Mouse (Mus musculus): ENCODE results near the gene Adi1. TPM values are rescaled to one million over a fixed set of nuclear protein-coding genes. Genes with fewer than 3 reads are reported as not detected.

Adi1 gene
- 19.0 and 25.3 TPM in 2 replicates for total RNA-seq (2012; rRNA removed)

DNA sequence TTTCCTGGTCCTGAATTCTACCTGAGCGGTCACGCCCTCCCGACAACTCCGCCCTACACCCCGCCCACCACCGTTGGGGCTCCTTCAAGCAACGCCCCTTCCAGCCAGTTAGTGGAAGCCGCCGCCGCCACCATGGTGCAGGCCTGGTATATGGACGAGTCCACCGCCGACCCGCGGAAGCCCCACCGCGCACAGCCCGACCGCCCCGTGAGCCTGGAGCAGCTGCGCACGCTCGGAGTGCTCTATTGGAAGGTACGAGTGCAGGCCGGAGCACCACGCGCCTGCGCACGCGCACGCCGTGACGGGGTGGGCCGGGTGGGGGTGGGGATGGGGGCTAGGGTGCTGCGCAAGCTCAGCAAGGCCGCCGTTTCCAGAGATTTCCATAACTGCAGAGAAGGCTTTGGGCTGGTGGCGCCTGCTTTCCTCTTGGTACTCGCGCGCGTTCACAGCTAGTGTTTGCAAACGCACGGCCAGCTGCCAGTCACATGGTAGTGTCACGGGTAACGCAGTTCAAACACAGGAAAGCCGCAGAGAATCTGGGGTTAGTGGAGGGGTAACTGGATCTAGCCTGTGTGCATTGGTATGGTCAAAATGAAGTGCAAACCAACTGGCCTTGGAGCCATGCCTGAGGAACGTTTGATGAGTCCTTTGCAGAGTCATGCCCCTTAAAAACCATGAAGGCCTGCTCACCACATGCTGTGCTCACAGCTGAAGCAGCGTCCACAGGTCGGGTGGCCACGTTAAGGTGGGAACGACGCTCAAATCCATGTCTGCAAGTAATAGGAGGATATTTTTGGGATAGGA lies at the start of gene Adi1:
Gene Adi1 (plus strand): TSS at position 111 of the 804 bp plus-strand sequence.
- in situ Hi-C loops (cut with MboI; ENCODE audit: low sequenced_read_pairs in 2 of 2, unreplicated experiment in 2 of 2): no loop called here
- TF ChIP-seq ZNF384 (IDR thresholded peaks at IDR 0.05; ENCODE audit: low read depth, low read length) (no peak), ZC3H11A (IDR thresholded peaks at IDR 0.05; ENCODE audit: borderline replicate concordance, low read depth, low read length) (no peak), HCFC1 (IDR thresholded peaks at IDR 0.05; ENCODE audit: borderline replicate concordance, insufficient read depth, low read length) (no peak), CHD2 (IDR thresholded peaks at IDR 0.05; ENCODE audit: low read depth, low read length) (no peak), MAFK (IDR thresholded peaks at IDR 0.05; ENCODE audit: insufficient read depth, low read depth, low read length) (no peak)
- Histone ChIP-seq H3K4me3 (ENCODE audit: insufficient read depth in 1 of 2, low read depth in 1 of 2, low read length in 2 of 2, poor library complexity in 1 of 2, severe bottlenecking in 1 of 2) (peak within 1 kb of the TSS; percentile 80 to 84), H3K27ac (ENCODE audit: insufficient read depth, low read depth, low read length, poor library complexity, severe bottlenecking) (peak within 1 kb of the TSS; percentile 79), H3K9me3 (ENCODE audit: control insufficient read depth, insufficient read depth, low read depth, low read length) (no peaks in the 10 kb centered on the region), H3K36me3 (ENCODE audit: control insufficient read depth, insufficient read depth, low read length, poor library complexity, severe bottlenecking) (peaks cover 14% of the 10 kb centered on the region), H3K9ac (ENCODE audit: insufficient read depth, low read depth, low read length, poor library complexity, severe bottlenecking) (peak within 1 kb of the TSS; percentile 83), H3K4me1 (ENCODE audit: control insufficient read depth in 2 of 2, insufficient read depth in 2 of 2, low read length in 2 of 2, poor library complexity in 1 of 2) (peaks cover 3 to 9% of the 10 kb centered on the region in 2 experiments; a peak in 1 of 4 replicates)
- peak; percentile 87 for DNase-seq (ENCODE audit: low read depth, low spot score)

- Histone ChIP-seq H3K27ac (ENCODE audit: insufficient read depth, low read depth, low read length, poor library complexity, severe bottlenecking) (no peak overlapping the region), H3K9ac (ENCODE audit: insufficient read depth, low read depth, low read length, poor library complexity, severe bottlenecking) (no peak overlapping the region), H3K4me1 (ENCODE audit: control insufficient read depth in 2 of 2, insufficient read depth in 2 of 2, low read length in 2 of 2, poor library complexity in 1 of 2) (peaks cover 0 to 2% of the 10 kb centered on the region in 2 experiments; a peak in 1 of 4 replicates), H3K9me3 (ENCODE audit: control insufficient read depth, insufficient read depth, low read depth, low read length) (no peaks in the 10 kb centered on the region), H3K4me3 (ENCODE audit: insufficient read depth in 1 of 2, low read depth in 1 of 2, low read length in 2 of 2, poor library complexity in 1 of 2, severe bottlenecking in 1 of 2) (no peak overlapping the region), H3K36me3 (ENCODE audit: control insufficient read depth, insufficient read depth, low read length, poor library complexity, severe bottlenecking) (peaks cover 14% of the 10 kb centered on the region)
- DNase-seq (ENCODE audit: low read depth, low spot score): no peak
- TF ChIP-seq HCFC1 (IDR thresholded peaks at IDR 0.05; ENCODE audit: borderline replicate concordance, insufficient read depth, low read length) (no peak), ZNF384 (IDR thresholded peaks at IDR 0.05; ENCODE audit: low read depth, low read length) (no peak), ZC3H11A (IDR thresholded peaks at IDR 0.05; ENCODE audit: borderline replicate concordance, low read depth, low read length) (no peak), CHD2 (IDR thresholded peaks at IDR 0.05; ENCODE audit: low read depth, low read length) (no peak), MAFK (IDR thresholded peaks at IDR 0.05; ENCODE audit: insufficient read depth, low read depth, low read length) (no peak)
- in situ Hi-C loops (cut with MboI; ENCODE audit: low sequenced_read_pairs in 2 of 2, unreplicated experiment in 2 of 2): no loop called here
Observed at GRCm38 (mm10) chr12:28625407-28625806, 49.6 kb upstream of the Adi1 start.

DNA sequence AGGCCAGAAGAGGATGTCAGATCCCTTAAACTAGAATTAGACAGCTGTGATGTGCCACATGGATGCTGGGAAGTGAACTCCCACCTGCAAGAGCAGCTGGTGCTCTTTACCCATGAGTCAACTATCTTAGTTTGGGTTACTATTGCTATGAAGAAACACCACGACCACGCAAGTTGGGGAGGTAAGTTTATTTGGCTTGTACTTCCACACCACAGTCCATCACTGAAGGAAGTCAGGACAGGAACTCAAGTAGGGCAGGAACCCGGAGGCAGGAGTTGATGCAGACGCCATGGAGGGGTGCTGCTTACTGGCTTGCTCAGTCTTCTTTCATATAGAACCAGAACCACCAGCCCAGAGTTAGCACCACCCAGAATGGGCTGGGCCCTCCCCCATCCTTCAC lies 47.9 kb upstream of the Adi1 start:
- Histone ChIP-seq H3K4me1 (ENCODE audit: control insufficient read depth in 2 of 2, insufficient read depth in 2 of 2, low read length in 2 of 2, poor library complexity in 1 of 2) (peaks cover 0 to 2% of the 10 kb centered on the region in 2 experiments; a peak in 1 of 4 replicates), H3K9ac (ENCODE audit: insufficient read depth, low read depth, low read length, poor library complexity, severe bottlenecking) (no peak overlapping the region), H3K27ac (ENCODE audit: insufficient read depth, low read depth, low read length, poor library complexity, severe bottlenecking) (no peak overlapping the region), H3K36me3 (ENCODE audit: control insufficient read depth, insufficient read depth, low read length, poor library complexity, severe bottlenecking) (peaks cover 29% of the 10 kb centered on the region), H3K9me3 (ENCODE audit: control insufficient read depth, insufficient read depth, low read depth, low read length) (no peaks in the 10 kb centered on the region), H3K4me3 (ENCODE audit: insufficient read depth in 1 of 2, low read depth in 1 of 2, low read length in 2 of 2, poor library complexity in 1 of 2, severe bottlenecking in 1 of 2) (no peak overlapping the region)
- in situ Hi-C loops (cut with MboI; ENCODE audit: low sequenced_read_pairs in 2 of 2, unreplicated experiment in 2 of 2): no loop called here
- no peak for TF ChIP-seq ZC3H11A (IDR thresholded peaks at IDR 0.05; ENCODE audit: borderline replicate concordance, low read depth, low read length)
- TF ChIP-seq HCFC1 (IDR thresholded peaks at IDR 0.05; ENCODE audit: borderline replicate concordance, insufficient read depth, low read length): no peak
- TF ChIP-seq MAFK (IDR thresholded peaks at IDR 0.05; ENCODE audit: insufficient read depth, low read depth, low read length): no peak
- TF ChIP-seq CHD2 (IDR thresholded peaks at IDR 0.05; ENCODE audit: low read depth, low read length): no peak
- TF ChIP-seq ZNF384 (IDR thresholded peaks at IDR 0.05; ENCODE audit: low read depth, low read length): no peak
- no peak for DNase-seq (ENCODE audit: low read depth, low spot score)

DNA sequence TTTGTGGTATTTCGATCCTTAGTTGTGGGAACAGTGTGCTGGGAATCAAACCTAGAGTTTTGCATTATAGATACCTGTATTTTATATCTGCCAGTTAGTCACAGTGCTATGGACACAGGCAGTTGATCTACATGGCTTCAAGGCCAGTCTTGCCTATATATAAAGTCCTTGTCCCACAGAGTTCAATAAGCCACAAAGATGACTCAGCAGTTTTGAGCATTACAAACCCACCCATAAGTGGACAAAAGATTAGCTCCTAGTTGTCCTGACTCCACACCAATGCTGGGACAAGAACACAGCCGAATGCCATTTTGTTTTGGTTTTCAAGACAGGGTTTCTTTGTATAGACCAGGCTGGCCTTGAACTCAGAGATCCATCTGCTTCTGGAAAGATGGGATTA lies 46.6 kb upstream of the Adi1 start:
- in situ Hi-C loops (cut with MboI; ENCODE audit: low sequenced_read_pairs in 2 of 2, unreplicated experiment in 2 of 2): no loop called here
- DNase-seq (ENCODE audit: low read depth, low spot score): no peak
- TF ChIP-seq ZNF384 (IDR thresholded peaks at IDR 0.05; ENCODE audit: low read depth, low read length): no peak
- peak; percentile 96 for TF ChIP-seq MAFK (IDR thresholded peaks at IDR 0.05; ENCODE audit: insufficient read depth, low read depth, low read length)
- no peak overlapping the region for H3K9ac ChIP-seq (ENCODE audit: insufficient read depth, low read depth, low read length, poor library complexity, severe bottlenecking)
- no peak overlapping the region for H3K4me3 ChIP-seq (ENCODE audit: insufficient read depth in 1 of 2, low read depth in 1 of 2, low read length in 2 of 2, poor library complexity in 1 of 2, severe bottlenecking in 1 of 2)
- H3K9me3 ChIP-seq (ENCODE audit: control insufficient read depth, insufficient read depth, low read depth, low read length): no peaks in the 10 kb centered on the region
- no peak overlapping the region for H3K27ac ChIP-seq (ENCODE audit: insufficient read depth, low read depth, low read length, poor library complexity, severe bottlenecking)
- peaks cover 0 to 4% of the 10 kb centered on the region in 2 experiments; a peak in 1 of 4 replicates for H3K4me1 ChIP-seq (ENCODE audit: control insufficient read depth in 2 of 2, insufficient read depth in 2 of 2, low read length in 2 of 2, poor library complexity in 1 of 2)
- peaks cover 42% of the 10 kb centered on the region for H3K36me3 ChIP-seq (ENCODE audit: control insufficient read depth, insufficient read depth, low read length, poor library complexity, severe bottlenecking)
